Mouse (Mus musculus): ENCODE data around the gene Pgpep1. TPM values are rescaled to one million over a fixed set of nuclear protein-coding genes. Genes with fewer than 3 reads are reported as not detected.

Pgpep1 gene
- polyA plus RNA-seq, 1 experiment: 18.2 TPM

DNA sequence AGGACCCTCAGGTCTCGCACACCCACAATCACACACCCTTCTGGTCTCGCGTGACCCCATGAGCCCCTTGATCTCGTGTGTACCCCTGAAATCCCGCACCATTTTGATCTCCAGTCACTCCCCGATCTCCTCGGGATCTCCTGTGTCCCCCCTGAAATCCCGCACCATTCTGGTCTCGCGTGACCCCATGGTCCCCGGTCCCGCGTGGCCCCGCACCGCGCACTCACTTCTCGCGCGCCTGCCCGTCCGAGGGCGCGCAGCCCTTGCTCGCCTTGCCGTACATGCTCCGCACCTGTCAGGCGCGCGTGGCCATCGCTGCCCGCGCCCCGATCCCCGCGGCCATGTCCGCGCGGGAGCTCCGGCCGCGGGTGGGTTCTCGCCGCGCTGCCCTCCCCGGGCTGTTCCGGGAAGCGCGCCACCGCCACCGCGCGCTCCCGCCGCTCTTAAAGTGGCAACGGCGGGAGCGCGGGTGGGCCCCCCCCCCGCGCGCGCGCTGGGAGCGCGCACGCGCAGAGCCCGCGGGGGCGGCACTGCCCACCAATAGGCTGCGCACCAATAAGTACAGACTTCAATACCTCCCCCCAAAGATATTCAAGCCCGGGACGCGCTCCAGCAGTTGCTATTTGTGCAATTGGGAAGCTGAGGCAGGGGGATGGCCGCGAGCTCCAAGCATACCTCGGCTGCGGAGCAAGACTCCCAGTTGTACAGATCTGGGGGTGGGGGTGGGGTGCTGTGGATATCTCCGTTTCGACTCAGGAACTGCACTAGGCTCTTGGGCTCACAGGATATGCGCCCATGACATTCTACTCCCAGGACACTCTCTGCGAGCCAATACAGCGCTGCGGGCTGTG is 52.1 kb downstream of the Pgpep1 start:
- Histone ChIP-seq H3K27ac (ENCODE audit: insufficient read depth, low read length) (peak overlapping the region; percentile 90), H3K36me3 (ENCODE audit: control insufficient read depth, insufficient read depth, low read length) (no peaks in the 10 kb centered on the region), H3K4me3 (ENCODE audit: extremely low read depth, insufficient read depth, insufficient read length) (peak overlapping the region; percentile 81), H3K27me3 (ENCODE audit: control insufficient read depth, insufficient read depth, low read length) (no peaks in the 10 kb centered on the region), H3K4me1 (ENCODE audit: control insufficient read depth, insufficient read depth, insufficient read length) (peaks cover 18% of the 10 kb centered on the region)
- DNase-seq (ENCODE audit: low read depth in 1 of 2, low spot score in 2 of 2): no peak
- 1% methylated on average over 84 of the region's 84 CpGs for WGBS
- TF ChIP-seq POLR2A (IDR thresholded peaks at IDR 0.05; ENCODE audit: low read depth, low read length) (no peak; the same call in 1 of the 2 replicates), CTCF (IDR thresholded peaks at IDR 0.05; ENCODE audit: extremely low read depth, insufficient read depth, insufficient read length, insufficient replicate concordance) (no peak)

DNA sequence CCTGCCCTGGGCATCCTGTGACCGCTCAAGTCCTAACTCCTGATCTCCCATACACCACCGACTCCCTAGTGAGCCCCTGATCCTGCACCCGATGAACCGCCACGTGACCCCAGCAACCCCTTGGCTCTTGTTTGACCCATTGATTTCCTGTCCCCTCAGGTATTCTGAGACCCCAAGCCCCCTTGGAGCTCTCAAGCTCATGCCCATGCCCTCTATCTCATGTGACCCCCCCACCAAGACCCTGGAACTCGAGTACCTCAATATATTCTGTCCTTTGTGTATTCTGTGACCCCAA is 52.6 kb downstream of the Pgpep1 start:
- H3K27ac ChIP-seq (ENCODE audit: insufficient read depth, low read length): 0 out of 2 replicates have a peak overlapping the region, but pooled peaks have one; percentile 79
- H3K27me3 ChIP-seq (ENCODE audit: control insufficient read depth, insufficient read depth, low read length): no peaks in the 10 kb centered on the region
- H3K4me3 ChIP-seq (ENCODE audit: extremely low read depth, insufficient read depth, insufficient read length): peak overlapping the region; percentile 81
- peaks cover 18% of the 10 kb centered on the region for H3K4me1 ChIP-seq (ENCODE audit: control insufficient read depth, insufficient read depth, insufficient read length)
- no peak for TF ChIP-seq CTCF (IDR thresholded peaks at IDR 0.05; ENCODE audit: extremely low read depth, insufficient read depth, insufficient read length, insufficient replicate concordance)
- no peak for TF ChIP-seq POLR2A (IDR thresholded peaks at IDR 0.05; ENCODE audit: low read depth, low read length)
- WGBS: 20% methylated on average over 6 of the region's 6 CpGs
- DNase-seq (ENCODE audit: low read depth in 1 of 2, low spot score in 2 of 2): no peak
- H3K36me3 ChIP-seq (ENCODE audit: control insufficient read depth, insufficient read depth, low read length): no peaks in the 10 kb centered on the region

DNA sequence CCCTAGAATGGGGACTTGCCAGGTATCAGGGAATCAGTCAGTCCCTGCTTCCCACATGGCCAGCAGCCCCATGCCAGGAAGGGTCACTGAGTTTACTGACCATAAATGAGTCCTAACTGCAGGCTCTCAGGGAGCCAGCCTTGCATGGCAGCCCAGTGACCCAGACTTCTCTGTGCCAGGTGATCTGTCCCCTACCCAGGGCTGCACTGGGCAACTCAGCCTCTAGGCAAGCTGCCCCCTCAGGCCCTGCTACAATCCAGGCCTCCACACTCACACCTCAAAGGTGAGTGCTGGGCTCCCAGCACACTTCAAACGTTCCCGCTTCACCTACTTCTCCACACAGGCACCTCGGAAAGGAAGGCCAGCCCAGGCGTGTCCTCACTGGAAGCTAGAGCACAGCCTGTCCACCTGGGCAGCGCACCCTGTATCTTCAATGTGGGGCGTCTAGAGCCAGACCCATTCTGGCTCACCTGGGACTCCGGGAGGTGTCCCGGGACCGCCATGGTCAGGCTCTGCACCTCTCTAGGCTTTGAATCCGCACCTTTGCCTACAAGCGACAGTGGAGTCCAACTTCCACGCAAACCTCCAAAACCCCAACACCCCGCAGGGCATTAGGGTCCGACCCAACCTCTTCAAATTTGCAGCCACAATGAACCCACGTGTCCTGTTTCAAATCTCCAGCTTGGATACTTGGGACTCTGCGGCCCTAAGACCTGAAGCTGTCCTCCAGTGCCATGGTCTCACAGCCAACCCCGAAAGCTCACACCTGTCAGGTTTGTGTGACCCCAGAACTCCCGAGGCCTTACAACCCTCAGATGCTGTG is 53.2 kb downstream of the Pgpep1 start:
- Histone ChIP-seq H3K36me3 (ENCODE audit: control insufficient read depth, insufficient read depth, low read length) (no peaks in the 10 kb centered on the region), H3K27ac (ENCODE audit: insufficient read depth, low read length) (0 out of 2 replicates have a peak overlapping the region, but pooled peaks have one; percentile 79), H3K4me3 (ENCODE audit: extremely low read depth, insufficient read depth, insufficient read length) (peak overlapping the region; percentile 81), H3K4me1 (ENCODE audit: control insufficient read depth, insufficient read depth, insufficient read length) (peaks cover 18% of the 10 kb centered on the region), H3K27me3 (ENCODE audit: control insufficient read depth, insufficient read depth, low read length) (no peaks in the 10 kb centered on the region)
- DNase-seq (ENCODE audit: low read depth in 1 of 2, low spot score in 2 of 2): no peak
- WGBS: 72% methylated on average over 18 of the region's 18 CpGs
- TF ChIP-seq CTCF (IDR thresholded peaks at IDR 0.05; ENCODE audit: extremely low read depth, insufficient read depth, insufficient read length, insufficient replicate concordance) (no peak), POLR2A (IDR thresholded peaks at IDR 0.05; ENCODE audit: low read depth, low read length) (no peak)

DNA sequence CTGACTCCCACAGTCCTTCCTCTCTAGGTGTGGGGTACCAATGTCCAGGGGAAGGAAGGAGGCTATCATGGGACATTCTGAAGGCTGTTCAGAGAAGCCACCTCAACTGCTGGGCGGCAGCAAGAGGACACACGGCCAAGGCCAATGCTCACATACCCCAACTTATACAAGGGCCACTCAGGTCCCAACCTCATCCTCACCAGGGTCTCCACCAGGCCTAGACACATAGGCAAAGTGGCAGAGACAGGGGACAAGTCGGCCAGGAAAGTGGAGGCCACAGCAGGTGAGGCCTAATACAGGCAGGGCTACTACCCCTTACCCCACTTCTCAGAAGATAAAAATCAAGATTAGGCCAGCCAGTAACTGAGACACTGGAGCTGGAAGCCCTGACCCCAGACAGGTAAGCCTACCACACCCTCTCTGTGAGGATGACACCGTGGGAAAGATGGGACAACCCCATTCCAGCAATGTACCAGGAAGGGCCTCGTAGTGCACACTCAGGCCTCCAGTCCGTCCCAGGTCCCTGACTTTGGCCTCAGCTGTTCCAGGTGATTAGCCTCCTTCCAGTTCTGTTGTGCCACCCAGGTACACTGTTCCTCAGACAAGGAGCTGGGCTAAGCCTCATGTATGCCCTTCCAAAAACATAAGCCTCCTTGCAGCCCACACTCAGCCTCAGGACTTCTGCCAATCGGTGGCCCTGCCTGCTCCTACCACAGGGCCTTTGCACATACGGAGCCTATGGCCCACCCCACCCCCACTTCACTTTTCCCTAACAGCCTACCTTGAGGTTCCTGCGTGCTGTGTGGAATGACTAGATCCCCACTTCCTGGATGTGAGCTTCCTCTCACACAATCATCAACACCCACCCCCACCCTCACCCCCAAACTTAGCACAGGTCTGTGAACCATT is 54.1 kb downstream of the Pgpep1 start:
- Histone ChIP-seq H3K27ac (ENCODE audit: insufficient read depth, low read length) (no peak overlapping the region), H3K36me3 (ENCODE audit: control insufficient read depth, insufficient read depth, low read length) (no peaks in the 10 kb centered on the region), H3K4me1 (ENCODE audit: control insufficient read depth, insufficient read depth, insufficient read length) (peaks cover 21% of the 10 kb centered on the region), H3K4me3 (ENCODE audit: extremely low read depth, insufficient read depth, insufficient read length) (no peak overlapping the region), H3K27me3 (ENCODE audit: control insufficient read depth, insufficient read depth, low read length) (no peaks in the 10 kb centered on the region)
- WGBS: 82% methylated on average over 9 of the region's 9 CpGs
- DNase-seq (ENCODE audit: low read depth in 1 of 2, low spot score in 2 of 2): no peak
- TF ChIP-seq POLR2A (IDR thresholded peaks at IDR 0.05; ENCODE audit: low read depth, low read length): no peak
- TF ChIP-seq CTCF (IDR thresholded peaks at IDR 0.05; ENCODE audit: extremely low read depth, insufficient read depth, insufficient read length, insufficient replicate concordance): no peak

DNA sequence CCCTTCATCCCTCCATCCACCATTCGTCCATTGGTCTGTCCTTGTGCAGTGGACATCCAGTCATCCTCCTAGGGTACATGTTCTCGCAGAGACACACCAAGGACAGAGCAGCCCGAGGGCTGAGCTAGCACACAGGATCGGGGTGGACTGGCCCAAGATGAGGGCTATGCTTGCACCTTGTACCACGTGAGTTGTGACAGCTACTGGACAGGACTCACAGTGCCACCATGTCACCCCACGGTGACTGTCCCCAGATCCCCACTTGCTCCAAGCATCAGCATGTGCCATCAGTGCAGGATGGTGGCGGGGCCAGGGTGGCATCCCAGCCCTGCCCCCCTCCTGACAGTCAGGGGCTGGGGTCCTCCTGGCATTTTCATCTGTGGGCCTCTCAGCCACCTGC is 55.6 kb downstream of the Pgpep1 start:
- H3K27ac ChIP-seq (ENCODE audit: insufficient read depth, low read length): no peak overlapping the region
- TF ChIP-seq CTCF (IDR thresholded peaks at IDR 0.05; ENCODE audit: extremely low read depth, insufficient read depth, insufficient read length, insufficient replicate concordance) (no peak), POLR2A (IDR thresholded peaks at IDR 0.05; ENCODE audit: low read depth, low read length) (no peak)
- H3K4me1 ChIP-seq (ENCODE audit: control insufficient read depth, insufficient read depth, insufficient read length): peaks cover 24% of the 10 kb centered on the region
- H3K27me3 ChIP-seq (ENCODE audit: control insufficient read depth, insufficient read depth, low read length): no peaks in the 10 kb centered on the region
- no peaks in the 10 kb centered on the region for H3K36me3 ChIP-seq (ENCODE audit: control insufficient read depth, insufficient read depth, low read length)
- no peak for DNase-seq (ENCODE audit: low read depth in 1 of 2, low spot score in 2 of 2)
- H3K4me3 ChIP-seq (ENCODE audit: extremely low read depth, insufficient read depth, insufficient read length): no peak overlapping the region
- 91% methylated on average over 7 of the region's 7 CpGs for WGBS

DNA sequence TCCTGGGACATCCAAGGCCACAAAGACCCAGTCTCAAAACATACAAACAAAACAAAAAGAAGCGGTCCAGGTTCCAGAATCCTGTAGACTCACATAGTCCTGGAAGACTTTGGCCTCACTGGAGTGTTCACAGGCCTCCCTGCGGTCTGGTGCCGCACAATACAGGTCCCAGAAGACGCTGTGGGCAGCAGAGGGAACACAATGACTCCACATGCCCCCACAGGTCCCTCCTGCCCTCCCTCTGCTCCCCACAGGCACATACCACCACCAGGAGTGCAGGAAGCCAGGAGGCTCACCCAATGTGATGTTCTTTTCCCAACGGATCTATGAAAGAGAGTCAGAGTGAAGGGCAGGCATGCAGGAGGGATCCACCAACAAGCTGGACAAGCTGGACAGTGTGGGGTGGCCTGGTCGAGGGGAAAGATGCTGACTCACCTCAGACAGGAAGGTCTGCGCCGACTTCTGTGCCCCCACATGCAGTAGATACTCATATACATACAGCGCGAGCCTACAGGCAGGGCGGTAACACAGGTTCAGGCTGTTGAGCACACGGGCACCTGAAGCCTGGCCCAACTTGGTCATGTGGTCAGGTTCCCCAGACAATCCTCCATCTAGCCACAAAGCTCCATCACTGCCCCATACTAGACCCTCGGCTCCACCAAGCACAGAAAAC is 57.9 kb downstream of the Pgpep1 start:
- peaks cover 9% of the 10 kb centered on the region for H3K36me3 ChIP-seq (ENCODE audit: control insufficient read depth, insufficient read depth, low read length)
- no peaks in the 10 kb centered on the region for H3K27me3 ChIP-seq (ENCODE audit: control insufficient read depth, insufficient read depth, low read length)
- no peak for DNase-seq (ENCODE audit: low read depth in 1 of 2, low spot score in 2 of 2)
- H3K27ac ChIP-seq (ENCODE audit: insufficient read depth, low read length): no peak overlapping the region
- peaks cover 12% of the 10 kb centered on the region for H3K4me1 ChIP-seq (ENCODE audit: control insufficient read depth, insufficient read depth, insufficient read length)
- H3K4me3 ChIP-seq (ENCODE audit: extremely low read depth, insufficient read depth, insufficient read length): no peak overlapping the region
- TF ChIP-seq CTCF (IDR thresholded peaks at IDR 0.05; ENCODE audit: extremely low read depth, insufficient read depth, insufficient read length, insufficient replicate concordance) (no peak), POLR2A (IDR thresholded peaks at IDR 0.05; ENCODE audit: low read depth, low read length) (no peak)
- WGBS: 86% methylated on average over 13 of the region's 13 CpGs
